Mouse (Mus musculus) inflammation-experienced regulatory T-cells, adult 6 months (primary cell): Measurements from ENCODE around the gene Mier2. TPM values are rescaled to one million over a fixed set of nuclear protein-coding genes. Genes with fewer than 3 reads are reported as not detected.

Experiments used
- ATAC-seq: one replicate; pipeline ENCODE4 v1.8.0; 2017
- polyA plus RNA-seq, 3 experiments: library from polyadenylated mRNA; unstranded; fragments of 100-300 nt; shearing (Covaris generic); gene quantifications; one replicate each; pipeline ENCODE4 v1.2.1; 2017

The Mier2 gene
- polyA plus RNA-seq, 3 experiments from 2014 or later, result 11.6 to 15.0 (median 13.1) TPM

DNA sequence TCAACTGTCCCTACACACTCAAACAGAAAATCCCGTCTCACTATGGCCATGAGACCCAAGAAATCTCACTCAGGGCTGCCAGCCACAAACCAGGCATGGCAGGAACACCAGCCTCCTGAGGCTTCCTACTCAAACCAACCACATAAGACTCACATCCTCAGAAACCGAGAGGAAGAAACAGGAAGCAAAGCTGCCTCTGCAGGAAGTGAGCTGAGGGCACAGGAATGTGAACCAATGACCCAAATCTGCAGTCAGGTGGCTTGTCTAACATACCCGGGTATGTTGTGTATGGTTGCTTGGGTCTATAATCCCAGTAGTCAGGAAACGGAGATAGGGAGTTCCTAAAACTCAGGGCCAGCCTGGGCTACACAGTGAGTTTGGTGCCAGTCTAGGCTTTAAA is 16.1 kb downstream of the Mier2 start:
- no peak for ATAC-seq

DNA sequence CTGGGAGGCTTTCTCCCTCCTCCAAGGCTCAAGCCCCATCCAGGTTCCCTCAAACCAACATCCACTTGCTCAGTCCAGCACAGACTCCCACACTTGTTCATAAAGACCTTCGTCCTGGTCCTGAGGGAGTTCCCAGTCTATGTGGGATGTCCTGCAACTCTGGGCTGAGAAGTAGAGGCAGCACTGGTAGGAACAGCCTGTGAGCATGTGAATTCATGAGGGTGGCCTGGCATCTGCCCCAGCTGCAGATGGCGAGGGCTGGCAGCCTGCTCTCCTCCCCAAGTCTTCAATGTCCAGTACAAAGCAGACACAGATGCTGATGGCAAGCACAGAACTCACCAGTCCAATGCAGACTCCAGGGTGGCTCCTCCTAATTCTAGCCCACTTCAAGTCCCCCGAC is 16.7 kb downstream of the Mier2 start:
- no peak for ATAC-seq

DNA sequence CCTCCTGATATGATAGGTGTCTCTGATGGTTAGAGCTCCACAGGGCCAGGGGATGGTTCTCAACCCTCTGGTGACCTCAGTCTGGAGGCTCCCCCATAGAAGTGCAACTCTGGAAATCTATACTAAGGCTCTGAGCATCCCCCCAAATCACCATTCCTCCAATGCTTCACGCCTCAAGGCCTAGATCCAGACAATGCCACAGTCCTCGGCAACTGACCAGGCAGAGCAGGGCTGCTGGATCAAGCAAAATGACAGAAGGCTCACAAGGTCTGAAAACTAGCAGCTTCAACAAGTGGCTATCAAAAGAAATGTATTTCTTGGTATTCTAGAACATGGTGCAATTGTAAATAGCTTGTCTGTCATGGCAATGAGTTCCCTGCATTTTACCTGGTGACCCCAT is 17.2 kb downstream of the Mier2 start:
- no peak for ATAC-seq

DNA sequence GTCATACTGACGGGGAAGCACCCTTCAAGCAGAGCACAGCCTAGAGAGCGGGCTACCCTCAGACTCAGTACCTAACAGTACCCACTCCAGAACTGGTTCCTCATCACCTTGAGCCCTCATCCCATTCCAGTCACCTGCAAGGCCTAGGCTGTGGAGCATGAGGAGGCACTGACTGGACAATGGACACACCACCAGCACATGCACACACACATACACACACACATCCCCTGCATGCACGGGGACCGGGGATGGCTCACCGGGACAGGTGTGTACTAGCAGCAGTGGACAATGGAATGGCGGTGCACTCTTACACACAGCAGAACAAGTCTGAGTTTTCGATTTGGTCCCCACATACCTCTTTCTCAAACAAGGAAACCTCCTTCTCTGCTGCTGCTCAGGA is 17.7 kb downstream of the Mier2 start:
- ATAC-seq, result no peak

DNA sequence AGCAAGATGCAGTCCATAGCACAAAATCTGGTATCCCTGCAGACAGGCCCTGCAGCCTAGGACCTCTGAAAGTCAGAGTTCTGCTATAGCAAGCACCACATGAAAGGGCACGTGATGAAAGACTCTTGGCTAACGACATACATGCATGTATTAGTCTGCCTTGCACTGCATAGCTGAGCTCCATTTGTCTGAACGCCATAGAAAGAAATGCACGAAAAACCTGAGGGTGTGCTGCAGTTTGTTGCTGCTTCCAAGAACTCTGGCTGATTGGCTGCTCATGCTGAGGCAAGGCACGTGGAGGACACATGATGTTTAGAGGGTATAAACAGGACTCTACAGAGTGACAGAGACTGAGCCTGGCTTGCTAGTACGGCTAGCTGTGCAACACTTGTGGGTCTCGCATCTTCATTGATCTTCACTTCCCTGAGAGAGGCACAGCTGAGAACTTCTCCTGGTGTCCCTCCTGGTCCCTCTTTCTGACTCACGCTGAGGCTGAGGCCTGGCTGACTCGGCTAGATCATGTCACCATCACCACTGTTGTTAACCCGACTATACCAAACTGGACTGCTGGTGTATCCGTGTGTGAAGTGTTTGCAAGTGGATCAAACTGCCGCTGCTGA is 18.4 kb downstream of the Mier2 start:
- ATAC-seq, result no peak

DNA sequence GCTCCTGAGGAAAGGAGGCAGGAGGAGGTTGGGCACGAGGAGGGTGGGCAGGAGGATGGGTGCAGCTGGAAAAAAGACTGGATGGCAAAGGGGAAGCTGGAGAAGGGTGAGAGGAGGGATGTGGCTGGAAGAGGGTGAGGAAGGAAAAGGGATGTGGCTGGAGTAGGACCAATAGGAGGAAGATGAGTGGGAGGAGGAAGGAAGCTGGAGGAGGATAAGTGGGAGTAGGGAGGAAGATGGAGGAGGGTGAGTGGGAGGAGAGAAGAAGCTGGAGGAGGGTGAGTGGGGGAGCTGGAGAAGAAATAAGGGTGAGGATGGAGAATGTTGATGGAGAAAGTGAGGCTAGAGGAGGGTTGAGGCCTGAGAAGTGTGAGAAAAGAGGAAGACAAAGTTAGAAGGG is 19.6 kb downstream of the Mier2 start:
- no peak for ATAC-seq

DNA sequence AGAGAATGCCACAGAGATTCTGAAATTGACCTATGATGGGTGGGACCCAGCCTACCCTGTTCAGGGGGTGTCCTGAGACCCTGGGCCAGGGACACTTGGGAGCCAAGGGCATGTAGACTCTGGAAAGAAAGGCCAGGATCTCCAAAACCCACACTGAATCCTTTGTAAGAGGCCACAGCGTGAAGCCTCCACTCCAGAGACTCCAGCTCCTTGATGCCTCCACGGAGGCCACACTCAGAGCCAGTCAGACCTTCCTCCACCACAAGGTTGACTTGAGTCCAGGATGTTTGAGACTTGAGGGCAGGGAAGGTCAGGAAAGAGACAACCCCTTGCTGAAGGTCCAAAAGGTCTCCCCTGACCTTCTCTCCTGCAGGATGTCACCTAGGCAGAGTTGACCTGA is 20.6 kb downstream of the Mier2 start:
- ATAC-seq, result no peak

DNA sequence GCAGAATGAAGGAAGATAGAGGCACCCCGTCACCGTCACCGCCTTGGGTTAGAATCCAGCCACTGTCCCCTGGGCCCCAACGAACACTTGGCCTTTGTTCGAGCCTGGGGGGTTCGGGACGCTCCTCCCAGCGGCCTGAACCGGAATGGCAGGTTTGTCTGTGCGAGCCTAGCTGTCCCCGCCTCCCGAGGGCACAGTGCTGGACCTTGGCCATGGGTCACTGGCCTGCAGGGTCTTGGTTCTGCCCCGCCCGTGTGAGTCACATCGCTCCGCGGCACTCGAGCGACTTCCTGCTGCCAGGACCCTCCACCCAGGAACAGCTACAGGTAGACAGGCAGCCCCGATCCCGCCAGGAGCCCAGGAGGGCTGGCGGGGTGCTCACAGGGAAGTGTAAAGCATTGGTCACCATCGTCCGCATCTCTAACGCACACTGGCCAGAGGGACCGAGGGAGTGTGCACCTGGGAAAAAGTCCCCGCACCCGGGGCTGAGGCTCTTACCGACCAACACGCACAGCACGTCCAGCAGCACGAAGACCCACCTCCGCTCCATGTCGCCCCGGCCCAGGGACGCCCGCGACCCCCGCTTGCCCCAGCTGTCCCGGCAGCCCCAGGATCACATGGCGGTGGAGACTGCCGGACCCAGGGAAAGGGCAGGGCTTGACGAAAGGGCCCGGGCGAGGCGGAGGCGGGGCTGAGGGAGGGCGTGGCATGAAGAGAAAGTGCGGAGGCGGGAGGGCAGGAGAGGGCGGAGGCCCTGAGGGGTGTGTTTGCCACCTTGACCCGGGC is 21.7 kb downstream of the Mier2 start, which contains the start of gene Plpp2:
Gene Plpp2, minus strand, starts transcription at position 671 of the 786 bp plus-strand sequence.
- peak; percentile 68 for ATAC-seq

DNA sequence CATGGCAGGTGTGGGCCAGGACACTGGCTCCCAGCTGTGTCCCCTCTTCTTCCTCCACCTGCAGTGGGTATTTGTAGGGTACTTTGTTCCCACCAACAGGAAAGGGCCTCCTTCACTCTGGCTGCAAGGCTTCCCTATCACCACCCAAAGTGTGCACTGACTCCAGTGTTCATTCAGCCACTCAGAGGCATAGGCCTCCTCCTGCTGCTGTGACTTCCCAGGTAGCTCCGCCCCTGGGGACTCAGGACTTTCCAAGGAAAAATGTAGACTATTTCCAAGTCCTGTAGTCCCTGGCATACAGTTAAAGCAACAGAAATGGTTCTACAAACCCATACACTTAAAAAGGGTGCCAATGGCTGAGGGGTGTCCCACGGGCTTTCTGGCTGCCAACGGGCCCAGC is 22.3 kb downstream of the Mier2 start:
- ATAC-seq, result no peak

DNA sequence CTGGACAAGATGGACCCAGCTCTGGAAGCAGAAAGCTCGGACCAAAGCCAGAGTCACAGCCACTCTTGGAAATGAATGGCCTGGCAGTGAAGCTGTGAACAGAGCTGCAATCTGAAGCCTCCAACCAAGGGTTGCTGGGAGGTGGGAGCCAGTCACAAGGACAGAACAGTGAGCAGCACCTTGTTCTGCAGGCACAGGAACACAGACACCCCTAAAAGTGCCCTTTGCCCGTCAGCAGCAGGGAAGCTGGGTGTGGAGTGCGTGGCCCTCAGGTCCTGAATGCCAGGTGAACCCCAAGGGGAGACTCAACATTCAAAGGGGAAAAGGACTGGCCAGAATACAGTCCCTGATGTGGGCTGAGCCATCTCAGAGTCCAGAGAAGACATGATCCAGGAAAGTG is 23.4 kb downstream of the Mier2 start:
- ATAC-seq, result no peak

DNA sequence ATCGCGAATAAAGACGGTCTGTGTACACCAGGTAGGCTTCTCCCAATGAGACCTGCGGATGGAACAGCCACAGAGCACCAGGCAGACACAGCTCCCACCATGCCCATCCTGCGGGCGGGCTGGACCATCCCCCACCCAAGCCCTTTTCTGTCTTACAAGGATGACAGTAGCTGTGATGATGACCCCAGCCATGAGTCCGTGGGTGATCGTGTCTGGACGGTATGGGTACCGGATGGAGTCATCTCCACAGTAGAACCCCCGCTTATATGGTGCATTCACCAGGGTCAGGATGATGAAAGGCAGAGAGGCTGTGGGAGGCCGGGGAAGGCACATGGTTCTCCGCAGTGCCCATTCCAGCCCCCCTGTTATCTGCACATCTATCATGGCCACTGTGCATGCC is 24.3 kb downstream of the Mier2 start:
- no peak for ATAC-seq

DNA sequence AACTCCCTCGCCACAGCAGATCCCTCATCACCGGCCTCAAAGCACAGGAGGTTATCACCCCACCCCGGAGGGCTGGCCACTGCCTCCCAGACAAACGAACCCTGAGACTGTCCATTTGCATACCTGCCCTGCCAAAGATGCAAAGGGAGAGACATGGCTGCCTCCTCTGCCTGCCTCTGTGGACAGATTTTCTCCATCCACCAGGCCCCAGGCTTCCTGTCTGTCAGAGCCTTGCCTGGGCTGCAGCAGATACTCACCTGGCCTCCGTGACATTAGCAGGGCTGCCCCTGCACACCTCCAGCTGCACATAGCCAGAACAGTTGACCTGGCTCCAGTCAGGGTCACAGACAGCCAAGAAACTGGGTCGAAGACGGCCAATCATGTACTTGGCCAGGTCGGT is 24.8 kb downstream of the Mier2 start:
- ATAC-seq, result no peak

DNA sequence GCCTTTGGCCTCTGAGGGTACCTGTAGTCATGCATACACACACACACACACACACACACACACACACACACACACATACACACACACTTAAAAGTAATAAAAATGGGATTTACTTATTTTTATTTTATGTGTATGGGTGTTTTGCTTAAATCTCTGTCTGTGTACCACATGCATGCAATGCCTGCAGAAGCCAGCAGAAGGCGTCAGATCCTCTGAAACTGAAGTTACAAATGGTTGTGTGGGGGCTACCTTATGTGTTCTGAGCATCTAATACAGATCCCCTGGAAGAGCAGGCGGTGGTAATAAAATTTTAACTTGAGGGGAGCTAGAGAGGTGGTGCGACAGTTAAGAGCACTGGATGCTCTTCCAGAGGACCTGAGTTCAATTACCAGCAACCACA is 26.9 kb downstream of the Mier2 start:
- ATAC-seq, result no peak

DNA sequence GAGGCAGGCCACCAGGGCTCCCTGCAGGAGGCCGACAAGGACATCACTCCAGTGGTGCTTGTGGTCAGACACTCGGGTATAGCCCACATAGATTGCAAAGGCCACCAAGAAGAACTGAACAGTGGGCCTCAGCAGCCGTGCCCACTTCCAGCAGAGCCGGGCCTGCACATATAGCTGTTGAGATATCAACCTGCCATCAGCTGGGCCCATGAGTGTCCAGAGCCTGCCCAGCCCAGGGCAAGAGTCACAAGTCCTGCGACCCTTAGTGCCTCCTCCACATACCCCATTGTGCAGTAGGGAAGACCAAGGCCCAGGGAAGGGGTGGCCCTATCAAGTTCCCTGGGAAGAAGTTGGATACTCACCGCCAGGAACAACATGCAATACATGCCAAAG is 27.6 kb downstream of the Mier2 start:
- no peak for ATAC-seq

DNA sequence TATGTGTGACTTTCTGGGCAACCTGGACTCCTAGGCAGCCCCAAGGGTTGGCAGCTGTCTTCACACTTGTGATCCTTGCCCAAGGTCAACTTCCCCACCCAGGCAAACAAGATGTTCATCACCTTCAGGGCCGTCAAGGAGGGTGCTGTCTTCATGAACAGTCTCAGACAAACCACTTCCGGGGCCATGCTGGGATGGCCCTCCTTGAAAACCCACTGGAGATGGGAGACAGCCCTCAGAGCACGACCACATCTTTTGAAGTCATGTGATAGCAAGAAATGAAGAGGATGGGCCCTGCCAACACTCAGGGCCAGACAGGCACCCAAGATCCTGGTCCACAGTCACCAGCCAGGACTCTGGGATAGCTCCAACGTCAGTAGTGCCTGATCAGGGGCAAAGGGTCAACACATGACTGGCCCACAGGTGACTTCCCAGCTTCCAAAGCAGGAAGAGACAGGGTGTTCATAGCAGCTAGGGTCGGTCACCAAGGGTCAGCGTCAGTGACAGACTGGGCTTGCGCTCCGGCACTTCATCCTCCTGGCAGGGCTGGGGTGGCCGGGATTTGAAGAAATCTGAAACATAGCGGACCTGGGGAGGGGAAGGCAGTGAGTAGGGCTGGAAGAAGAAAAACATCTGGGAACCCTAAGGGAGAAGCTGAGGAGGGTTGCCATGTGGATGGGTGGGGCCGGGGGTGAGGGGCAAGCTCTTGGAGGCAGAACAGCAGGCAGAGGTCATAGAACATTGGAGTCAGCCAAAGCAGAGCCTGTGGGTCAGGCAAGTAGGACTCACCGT is 28.1 kb downstream of the Mier2 start:
- no peak for ATAC-seq

DNA sequence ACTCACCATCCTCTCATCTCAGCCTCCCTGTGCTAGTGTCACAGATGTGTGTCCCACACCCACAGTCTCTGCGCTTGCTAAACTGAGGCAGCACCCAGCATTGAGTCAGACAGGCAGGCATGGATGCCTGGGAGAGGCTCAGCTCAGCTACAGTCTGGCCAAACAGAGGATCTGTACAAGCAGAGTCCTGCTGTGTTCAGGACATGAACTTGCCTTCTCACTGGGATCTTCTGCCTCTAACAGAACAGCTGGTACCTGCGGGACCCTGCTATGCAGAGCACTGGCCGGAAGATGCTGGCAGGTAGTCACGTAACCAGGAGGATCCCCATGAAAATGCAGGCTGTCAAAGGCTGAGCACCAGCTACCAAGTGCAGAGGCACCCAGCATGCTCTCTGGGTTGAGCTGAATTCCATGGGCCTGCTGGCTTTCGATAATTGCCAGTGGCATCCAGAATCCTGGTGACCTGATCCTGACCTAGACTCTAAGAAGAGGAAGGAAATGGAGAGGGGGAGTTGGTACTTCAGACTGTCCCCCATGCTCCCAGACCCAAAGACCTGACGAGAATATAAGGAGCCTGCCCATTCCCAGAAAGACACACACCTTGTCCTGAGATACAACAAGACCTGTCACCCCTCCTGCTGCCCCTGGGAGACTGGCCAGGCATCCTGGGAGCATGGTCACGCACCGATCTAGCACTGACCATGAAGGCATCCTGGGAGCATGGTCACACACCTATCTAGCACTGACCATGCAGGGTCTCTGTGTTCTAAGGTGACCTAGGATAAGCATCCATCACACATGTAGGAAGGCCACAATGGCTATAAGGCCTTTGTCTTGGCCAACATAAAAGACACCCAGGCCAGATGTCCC is 29.3 kb downstream of the Mier2 start:
- ATAC-seq, result no peak

DNA sequence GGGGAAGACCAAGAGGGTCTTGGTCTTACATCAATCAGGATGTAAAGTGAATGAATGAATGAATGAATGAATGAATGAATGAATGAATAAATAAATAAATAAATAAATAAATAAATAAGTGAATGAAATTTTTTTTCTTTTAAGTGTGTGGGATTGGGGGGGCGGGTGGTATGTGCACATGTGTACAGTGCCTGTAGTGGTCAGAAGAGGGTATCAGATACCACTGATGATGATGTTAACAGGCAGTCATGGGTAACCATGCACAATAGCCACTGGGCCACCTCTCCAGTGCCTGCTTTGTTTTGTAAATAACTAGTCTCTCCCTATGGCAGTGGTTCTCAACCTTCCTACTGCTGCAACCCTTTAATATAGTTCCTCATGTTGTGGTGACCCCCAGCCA is 30.6 kb downstream of the Mier2 start:
- no peak for ATAC-seq

DNA sequence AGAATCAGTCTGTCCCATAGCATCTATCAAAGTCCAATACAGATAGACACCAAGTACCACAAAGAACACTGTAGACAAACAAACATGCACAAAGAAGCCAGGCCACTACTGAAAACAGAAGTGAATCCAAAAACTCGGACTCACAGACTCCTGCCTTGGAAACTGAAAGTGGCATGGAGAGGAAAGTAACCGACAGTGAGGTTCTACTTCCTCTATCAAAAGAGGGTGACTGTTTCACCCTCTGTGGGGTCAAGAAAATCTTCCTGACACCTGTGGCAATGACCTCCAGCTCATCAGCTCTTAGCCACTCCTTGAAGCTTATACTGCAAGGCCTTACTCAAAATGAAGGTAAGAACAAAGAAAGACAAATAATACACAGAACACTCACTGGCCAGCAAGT is 48.3 kb downstream of the Mier2 start:
- no peak for ATAC-seq

DNA sequence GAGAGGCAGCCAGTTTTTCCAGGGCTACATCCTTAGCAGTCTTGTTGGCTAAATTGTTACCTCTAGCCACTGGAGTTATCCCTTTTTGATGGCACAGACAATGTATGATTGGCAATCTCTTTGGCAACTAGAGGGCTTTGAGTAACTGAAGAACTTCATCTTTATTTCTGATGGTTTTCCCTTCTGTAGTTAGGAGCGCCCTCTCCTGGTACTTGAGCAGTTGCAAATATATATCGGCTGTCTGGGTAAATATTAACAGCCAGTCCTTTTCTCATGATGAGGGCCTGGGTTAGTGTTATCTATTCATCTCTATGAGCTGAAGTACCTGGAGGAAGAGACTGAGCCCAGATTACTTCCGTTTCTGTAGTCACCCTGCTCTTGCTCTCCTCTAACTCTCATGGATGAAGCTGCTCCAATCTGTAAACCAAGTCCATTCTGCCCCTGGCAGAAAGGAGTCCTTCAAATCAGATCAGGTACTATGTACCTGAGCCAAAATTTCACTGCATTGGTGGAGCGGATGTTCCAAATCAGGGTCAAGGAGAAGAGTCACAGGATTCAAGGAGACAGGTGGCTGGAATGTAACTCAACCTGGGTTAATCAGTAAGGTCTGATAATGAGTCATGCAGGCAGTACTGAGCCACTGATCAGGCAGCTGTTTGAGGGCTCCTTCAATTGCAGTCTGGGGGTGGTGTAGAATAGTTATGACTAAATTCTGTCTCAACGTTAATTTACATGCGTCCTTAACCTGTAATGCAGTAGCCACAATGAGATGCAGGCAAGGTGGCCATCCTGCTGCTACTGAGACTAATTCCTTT is 52.0 kb downstream of the Mier2 start:
- no peak for ATAC-seq

DNA sequence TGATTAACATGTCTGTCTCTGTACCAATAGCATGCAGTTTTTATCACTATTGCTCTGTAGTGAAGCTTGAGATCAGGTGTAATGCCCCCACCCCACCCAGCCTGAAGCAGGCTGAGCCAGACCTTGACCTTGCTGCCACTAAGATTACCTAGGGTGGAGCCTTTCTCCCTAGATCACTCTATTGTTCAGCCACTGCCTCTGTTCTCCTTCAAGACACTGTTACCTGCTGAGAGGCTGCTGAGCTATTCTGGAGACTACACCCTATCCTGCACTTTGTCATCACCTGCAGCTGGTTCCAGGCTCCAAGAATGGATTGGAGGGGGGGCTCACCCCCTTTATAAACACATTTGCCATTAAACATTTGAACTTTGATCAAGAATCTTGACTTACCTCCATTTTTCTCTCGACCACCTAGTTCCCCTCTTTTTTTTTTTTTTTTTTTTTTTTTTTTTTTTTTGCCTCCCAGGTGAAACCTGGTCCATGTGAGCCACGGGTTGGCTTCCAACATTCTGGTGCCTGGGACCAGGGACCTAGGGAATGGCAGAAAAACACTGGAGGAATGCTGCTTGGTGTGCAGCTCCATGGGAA is 58.2 kb downstream of the Mier2 start:
- ATAC-seq, result no peak

DNA sequence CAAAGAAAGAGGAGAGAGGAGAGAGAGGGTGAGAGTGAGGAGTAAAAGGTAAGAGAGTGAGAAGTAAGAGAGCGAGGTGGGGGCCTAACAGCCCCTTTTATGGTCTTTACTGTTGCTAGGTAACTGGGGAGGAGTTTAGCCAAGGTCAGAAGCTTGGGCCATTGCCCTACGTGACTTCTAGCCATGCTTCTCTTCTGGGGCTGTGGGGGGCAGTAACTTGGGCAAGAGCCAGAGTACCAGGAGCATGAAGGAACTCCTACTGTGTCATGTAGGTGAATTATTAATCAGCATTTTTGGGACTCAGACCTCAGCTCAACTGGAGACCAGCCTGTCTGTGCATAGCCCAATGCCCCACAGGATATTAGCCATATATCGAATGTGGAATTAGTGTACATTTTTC is 59.1 kb downstream of the Mier2 start:
- no peak for ATAC-seq
